Mouse (Mus musculus) T-helper 2 cell (primary cell): Measurements from ENCODE around the gene Ammecr1.

Experiments used
- in situ Hi-C: fragments of 300-600 bp; cut with MboI, MseI; formaldehyde crosslinking; loops from one replicate; pipeline ENCODE4 v1.15.1; 2025; ENCODE audit warnings: high pct_unique_total_duplicates

Gene Ammecr1

DNA sequence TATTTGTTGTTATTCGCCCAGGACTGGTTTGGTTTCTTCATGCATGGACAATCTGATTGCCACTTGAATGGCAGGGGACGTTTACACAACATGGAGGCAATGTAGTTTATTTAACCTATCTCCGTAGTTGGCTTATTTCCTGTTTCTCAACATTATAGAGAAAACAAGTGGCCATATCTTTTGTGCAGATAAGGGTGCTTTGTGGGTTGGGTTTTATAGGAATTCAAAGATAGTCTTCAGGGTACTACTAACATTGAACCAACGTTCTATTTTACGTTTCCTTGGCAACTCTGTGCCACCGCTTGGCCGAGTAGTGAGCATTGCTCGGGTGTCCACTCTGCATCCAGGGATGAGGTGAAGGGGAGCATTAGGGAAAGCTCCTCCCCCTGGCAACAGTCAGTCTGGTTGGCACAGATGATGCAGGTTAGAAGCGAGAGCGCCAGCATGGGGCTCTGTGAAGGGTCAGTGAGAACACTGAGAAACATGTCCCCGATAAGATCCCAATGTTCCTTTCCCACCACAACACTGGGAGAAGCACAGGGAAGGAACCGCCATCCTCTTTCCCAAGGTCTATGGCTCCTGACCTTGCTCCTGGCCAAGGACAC lies 136.6 kb downstream of the Ammecr1 start:
- in situ Hi-C loops = no loop called here

- in situ Hi-C loops = no loop called here
Measured at GRCm38 (mm10) chrX:142829267-142829666, 137.3 kb downstream of the Ammecr1 start.

- in situ Hi-C loops = no loop called here
Measured at GRCm38 (mm10) chrX:142828184-142828908, 138.2 kb downstream of the Ammecr1 start.

DNA sequence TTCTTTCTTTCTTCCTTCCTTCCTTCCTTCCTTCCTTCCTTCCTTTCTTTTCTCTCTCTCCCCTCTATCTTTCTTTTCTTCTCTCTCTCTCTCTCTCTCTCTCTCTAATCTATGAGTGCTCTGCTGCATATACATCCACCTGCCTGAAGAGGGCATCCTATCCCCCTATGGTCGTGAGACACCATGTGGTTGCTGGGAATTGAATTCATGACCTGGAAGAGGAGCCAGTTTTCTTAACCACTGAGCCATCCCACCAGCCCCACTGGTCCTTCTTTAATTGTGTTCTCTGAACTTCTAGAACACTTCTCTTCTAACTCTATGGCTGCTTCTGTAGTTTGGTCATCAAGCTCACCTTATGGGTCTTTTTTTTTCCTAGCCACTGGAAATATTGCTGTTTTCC lies 138.9 kb downstream of the Ammecr1 start:
- in situ Hi-C loops = no loop called here

- in situ Hi-C loops = no loop called here
Measured at GRCm38 (mm10) chrX:142825309-142825708, 141.2 kb downstream of the Ammecr1 start.

- in situ Hi-C loops = loop anchor here (5.0 kb wide), 1 partner anchor 625 kb away; no protein-coding TSS in a partner anchor
Measured at GRCm38 (mm10) chrX:142821846-142822245, 144.7 kb downstream of the Ammecr1 start.

DNA sequence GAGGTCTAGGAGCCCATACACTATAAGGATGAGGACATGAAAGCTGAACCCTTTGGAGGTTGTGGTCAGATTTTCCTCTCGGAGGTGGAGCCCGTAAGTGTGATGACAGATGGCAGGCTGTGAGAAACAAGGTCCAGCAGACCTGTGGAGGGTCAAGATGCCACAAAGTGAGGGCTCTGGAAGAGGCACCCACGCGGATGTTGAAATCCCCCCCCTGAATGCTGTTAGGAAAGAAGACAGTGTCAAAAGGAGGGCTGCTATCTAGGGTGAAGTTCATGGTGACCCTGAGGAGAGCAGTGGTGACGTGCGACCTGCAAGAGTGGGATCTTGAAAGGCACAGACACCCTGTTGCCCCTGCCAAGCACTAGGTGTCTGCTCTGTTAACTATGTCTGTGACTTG lies 145.3 kb downstream of the Ammecr1 start:
- in situ Hi-C loops = loop anchor here (5.0 kb wide), 1 partner anchor 626 kb away; no protein-coding TSS in a partner anchor

GRCm38 (mm10) chrX:142818057-142818682 lies 148.4 kb downstream of the Ammecr1 start:
- in situ Hi-C loops = loop anchor here (5.0 kb wide), 1 partner anchor 234 kb away; no protein-coding TSS in a partner anchor

DNA sequence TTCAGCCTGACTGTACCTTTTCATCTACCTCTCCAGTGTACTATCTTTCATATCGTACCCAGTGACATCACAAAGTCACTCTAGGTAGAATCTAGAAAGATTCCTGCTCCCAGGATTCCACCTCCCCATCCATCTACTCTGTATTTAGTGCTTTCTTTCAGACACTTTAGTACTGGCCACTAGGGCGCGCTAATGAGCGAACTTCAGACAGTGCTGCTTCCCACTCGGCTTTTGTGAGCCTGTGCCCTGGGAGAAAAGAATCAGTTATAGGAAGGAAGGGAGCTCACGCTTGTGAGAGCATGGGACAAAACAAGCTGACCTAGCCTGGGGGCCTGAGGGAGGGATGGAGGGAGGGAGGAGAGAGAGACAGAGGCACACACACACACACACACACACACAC lies 153.4 kb downstream of the Ammecr1 start:
- in situ Hi-C loops = no loop called here

GRCm38 (mm10) chrX:142808411-142808810 lies 158.1 kb downstream of the Ammecr1 start:
- in situ Hi-C loops = loop anchor here (5.0 kb wide), 1 partner anchor 256 kb away; no protein-coding TSS in a partner anchor

DNA sequence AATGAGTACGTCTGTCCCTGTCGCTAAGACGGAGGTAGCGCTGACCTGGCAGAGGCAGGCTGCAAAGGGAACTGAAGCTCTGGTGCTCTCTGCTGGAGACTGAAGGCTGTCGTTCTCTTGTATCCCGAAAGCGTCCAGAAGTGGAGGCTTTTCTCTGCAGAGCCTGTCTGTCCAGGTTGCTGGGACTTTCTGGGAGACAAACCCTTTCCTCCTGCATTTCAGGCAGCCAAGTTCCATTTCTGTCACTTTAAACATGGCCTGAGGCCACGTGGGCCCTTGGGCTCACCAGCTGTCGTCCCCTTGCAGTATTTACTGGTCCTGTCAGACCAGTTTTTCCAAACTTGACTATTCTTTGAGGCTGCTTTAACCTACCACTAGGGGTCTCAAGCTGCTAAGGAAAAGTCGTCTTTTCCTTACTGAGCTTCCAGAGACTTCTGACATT lies 159.9 kb downstream of the Ammecr1 start:
- in situ Hi-C loops = loop anchor here (5.0 kb wide), 1 partner anchor 254 kb away; no protein-coding TSS in a partner anchor

DNA sequence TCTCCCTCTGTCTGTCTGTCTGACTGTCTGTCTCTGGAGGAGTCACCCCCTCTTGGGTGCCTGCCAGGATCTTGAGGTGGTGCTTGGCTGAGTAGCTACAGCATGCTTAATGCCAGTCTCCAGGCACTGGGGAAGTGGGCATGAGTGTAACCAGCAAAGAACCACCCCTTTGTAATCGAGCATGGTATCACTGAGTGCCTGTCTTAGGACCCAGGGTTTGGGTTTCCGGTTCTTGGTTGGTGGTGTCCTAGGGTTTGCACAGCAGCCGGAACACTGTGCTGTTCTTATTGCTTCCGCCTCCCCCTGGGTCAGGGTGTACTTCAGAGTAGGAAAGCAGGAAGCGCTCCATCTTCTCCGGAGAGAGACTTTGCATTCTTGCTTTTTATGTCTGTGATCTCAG lies 160.4 kb downstream of the Ammecr1 start:
- in situ Hi-C loops = loop anchor here (5.0 kb wide), 1 partner anchor 254 kb away; no protein-coding TSS in a partner anchor

DNA sequence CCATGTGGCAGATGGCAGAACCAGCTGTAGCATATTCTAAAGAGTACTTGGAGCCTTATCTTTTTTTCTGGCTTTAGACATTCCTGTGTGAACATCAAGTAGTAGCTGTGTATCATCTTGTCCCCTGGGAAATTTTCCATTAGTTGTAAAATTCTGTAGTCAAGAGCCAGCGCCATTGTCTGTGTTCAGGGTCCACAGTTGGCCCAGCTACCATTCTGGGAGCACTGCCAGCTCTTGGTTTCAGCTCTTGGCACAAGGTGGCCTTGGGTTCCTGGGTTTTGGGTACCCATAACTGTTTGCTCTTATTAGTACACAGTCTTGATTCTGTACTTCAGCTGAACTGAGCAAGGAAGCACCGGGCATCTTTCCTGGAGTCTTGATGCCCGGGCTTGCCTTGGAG lies 161.9 kb downstream of the Ammecr1 start:
- in situ Hi-C loops = no loop called here
